Mouse (Mus musculus): Measurements from ENCODE around the gene Btc. TPM values are rescaled to one million over a fixed set of nuclear protein-coding genes. Genes with fewer than 3 reads are reported as not detected.
A peak's percentile ranks its signal among the peaks of the same experiment; 100 is the strongest.

The Btc gene
- total RNA-seq (2022) = 1 to 10 TPM in 2 of 4 experiments, under 1 TPM in 2; 0.59 to 1.7 (median 0.99) TPM

- DNase-seq = peak; percentile 17
Measured at GRCm38 (mm10) chr5:91402339-91403211, at the start of gene Btc. Gene Btc (minus strand): TSS chr5:91402994.

GRCm38 (mm10) chr5:91444981-91445517 is 42.3 kb upstream of the Btc start:
- DNase-seq = no peak

- DNase-seq = no peak
Measured at GRCm38 (mm10) chr5:91436563-91436962, 33.8 kb upstream of the Btc start.

- DNase-seq = no peak
Measured at GRCm38 (mm10) chr5:91434723-91435658, 32.2 kb upstream of the Btc start.

- no peak for DNase-seq
Measured at GRCm38 (mm10) chr5:91428547-91428946, 25.8 kb upstream of the Btc start.

- no peak for DNase-seq
Measured at GRCm38 (mm10) chr5:91413814-91414213, 11.0 kb upstream of the Btc start.

- DNase-seq = no peak
Measured at GRCm38 (mm10) chr5:91404263-91404662, 1.5 kb upstream of the Btc start.

- DNase-seq = no peak
Measured at GRCm38 (mm10) chr5:91403281-91403680, 487 bp upstream of the Btc start.

- no peak for DNase-seq
Measured at GRCm38 (mm10) chr5:91400493-91401096, 2.2 kb downstream of the Btc start.

- DNase-seq = no peak
Measured at GRCm38 (mm10) chr5:91375467-91375866, 27.3 kb downstream of the Btc start.

- DNase-seq = no peak
Measured at GRCm38 (mm10) chr5:91368061-91368565, 34.7 kb downstream of the Btc start.

GRCm38 (mm10) chr5:91366925-91367324 is 35.9 kb downstream of the Btc start:
- no peak for DNase-seq

GRCm38 (mm10) chr5:91363274-91363991 is 39.4 kb downstream of the Btc start:
- DNase-seq = no peak

- no peak for DNase-seq
Measured at GRCm38 (mm10) chr5:91352645-91353044, 50.1 kb downstream of the Btc start.

GRCm38 (mm10) chr5:91345681-91346080 is 57.1 kb downstream of the Btc start:
- no peak for DNase-seq

GRCm38 (mm10) chr5:91345064-91345463 is 57.7 kb downstream of the Btc start:
- no peak for DNase-seq

- no peak for DNase-seq
Measured at GRCm38 (mm10) chr5:91341981-91342760, 60.6 kb downstream of the Btc start.

GRCm38 (mm10) chr5:91334227-91334626 is 68.6 kb downstream of the Btc start:
- no peak for DNase-seq

GRCm38 (mm10) chr5:91332079-91332865 is 70.5 kb downstream of the Btc start:
- DNase-seq = no peak

- DNase-seq = no peak
Measured at GRCm38 (mm10) chr5:91321840-91322239, 81.0 kb downstream of the Btc start.
